Mouse (Mus musculus) kidney, adult 2 months (tissue): Measurements from ENCODE around the gene Sh3kbp1. TPM values are rescaled to one million over a fixed set of nuclear protein-coding genes. Genes with fewer than 3 reads are reported as not detected.
A peak's percentile ranks its signal among the peaks of the same experiment; 100 is the strongest.

Experiments
- DNase-seq: peaks from one replicate; pipeline ENCODE4 v3.0.0; 2021
- H3K27ac ChIP-seq: fragments of 200-500 bp; 2 replicates; pipeline ENCODE4 v1.5.1; 2012; ENCODE audit warnings: low read depth, low read length, control low read depth, inconsistent platforms; ENCODE audit not compliant: insufficient read depth
- H3K27me3 ChIP-seq: fragments of 200-500 bp; replicated peaks from 2 replicates; pipeline ENCODE4 v1.6.1; 2012; ENCODE audit warnings: mild to moderate bottlenecking, moderate library complexity, low read length, inconsistent platforms; ENCODE audit not compliant: control insufficient read depth, insufficient read depth
- H3K36me3 ChIP-seq: fragments of 200-500 bp; 2 replicates; pipeline ENCODE4 v1.6.1; 2012; ENCODE audit warnings: mild to moderate bottlenecking, moderate library complexity, low read length, inconsistent platforms; ENCODE audit not compliant: control insufficient read depth, insufficient read depth
- H3K4me1 ChIP-seq: fragments of 200-500 bp; 2 replicates; pipeline ENCODE4 v1.6.1; 2011; ENCODE audit warnings: low read length; ENCODE audit not compliant: control insufficient read depth, insufficient read depth
- H3K4me3 ChIP-seq: fragments of 200-500 bp; 2 replicates; pipeline ENCODE4 v1.5.1; 2011; ENCODE audit warnings: mild to moderate bottlenecking, low read depth, low read length, control low read depth; ENCODE audit not compliant: insufficient read depth
- CTCF ChIP-seq: fragments of 200-500 bp; conservative IDR thresholded peaks from 2 replicates; pipeline ENCODE4 v1.5.1; 2011; ENCODE audit warnings: low read depth, mild to moderate bottlenecking, control low read depth, low read length, moderate library complexity, mixed read lengths; ENCODE audit not compliant: insufficient read depth, insufficient read length
- POLR2A ChIP-seq: fragments of 200-500 bp; IDR thresholded peaks from one replicate; pipeline ENCODE4 v1.6.1; 2011; ENCODE audit warnings: low read depth, low read length, control low read depth
- WGBS: fragments of 180-500 bp; shearing (Covaris S2); methylation state at CpG from one replicate; pipeline ENCODE4 v1.1.7; 2018; 5-methylcytosine and 5-hydroxymethylcytosine counted together
- polyA plus RNA-seq: library from polyadenylated mRNA; depleted of rRNA; stranded (reverse); fragments of >200 nt; gene quantifications from 2 replicates; pipeline ENCODE4 v1.2.3, GENCODE M21; 2012; rRNA removed

Gene Sh3kbp1
- polyA plus RNA-seq, 1 experiment: 9.4 TPM

DNA sequence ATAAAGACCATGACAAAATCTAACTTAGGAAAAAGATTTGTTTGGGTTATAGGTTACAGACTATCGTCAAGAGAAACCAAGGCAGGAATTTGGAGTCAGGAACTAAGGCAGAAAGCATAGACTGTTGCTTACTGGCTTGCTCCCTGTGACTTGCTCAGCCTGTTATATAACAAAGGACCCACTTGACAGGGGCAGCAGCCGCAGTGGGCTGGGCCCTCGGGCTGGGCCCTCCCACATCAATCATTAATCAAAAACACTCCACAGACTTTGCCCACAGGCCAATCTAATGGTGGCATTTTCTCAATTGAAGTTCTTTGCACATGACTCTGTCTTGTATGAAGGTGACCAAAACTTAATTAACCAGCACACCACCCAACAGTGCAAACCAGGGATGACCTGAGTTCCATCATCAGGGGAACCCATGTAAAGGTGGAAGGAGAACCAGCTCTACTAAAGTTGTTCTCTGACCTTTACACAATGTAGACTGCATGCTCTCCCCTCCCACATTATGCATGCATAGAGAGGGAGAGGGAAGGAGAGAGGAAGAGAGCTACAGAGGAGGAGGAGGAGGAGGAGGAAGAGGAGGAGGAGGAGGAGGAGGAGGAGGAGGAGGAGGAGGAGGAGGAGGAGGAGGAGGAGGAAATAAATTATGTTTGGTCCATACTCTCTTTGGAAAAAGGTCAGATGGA, 344.2 kb downstream of the Sh3kbp1 start:
- Histone ChIP-seq H3K27me3 (no peaks in the 10 kb centered on the region), H3K4me3 (no peak overlapping the region), H3K4me1 (0 out of 2 replicates have a peak, but pooled peaks cover 4% of the 10 kb centered on the region), H3K36me3 (no peaks in the 10 kb centered on the region), H3K27ac (0 out of 2 replicates have a peak overlapping the region, but pooled peaks have one; percentile 78)
- TF ChIP-seq CTCF (no peak), POLR2A (no peak)
- DNase-seq: peak; percentile 75
- WGBS: 32% methylated on average over 3 of the region's 3 CpGs

DNA sequence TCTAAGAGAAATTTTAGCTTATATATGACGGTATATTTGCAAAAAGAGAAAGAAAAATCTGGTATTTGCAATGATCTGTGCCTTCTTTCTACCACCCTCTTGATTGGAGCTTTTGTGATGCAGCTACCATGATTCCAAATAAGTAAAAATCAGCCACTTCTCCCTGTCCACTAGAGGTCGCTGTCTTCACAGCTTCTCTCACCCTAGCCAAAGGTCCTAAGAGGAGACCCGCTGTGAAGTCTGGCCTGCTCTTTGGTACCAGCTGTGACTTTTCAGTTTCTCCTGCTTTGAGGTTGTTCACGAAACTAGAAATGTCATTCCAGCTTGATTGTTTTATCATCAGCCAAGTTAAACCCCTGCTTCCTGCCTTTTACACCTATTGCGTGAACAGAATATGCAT, 346.7 kb downstream of the Sh3kbp1 start:
- TF ChIP-seq CTCF (peak; percentile 57), POLR2A (no peak)
- H3K27me3 ChIP-seq: no peaks in the 10 kb centered on the region
- WGBS: 30% methylated on average over 5 of the region's 5 CpGs
- no peaks in the 10 kb centered on the region for H3K36me3 ChIP-seq
- DNase-seq: peak; percentile 50
- 0 out of 2 replicates have a peak, but pooled peaks cover 4% of the 10 kb centered on the region for H3K4me1 ChIP-seq
- H3K27ac ChIP-seq: no peak overlapping the region
- no peak overlapping the region for H3K4me3 ChIP-seq

DNA sequence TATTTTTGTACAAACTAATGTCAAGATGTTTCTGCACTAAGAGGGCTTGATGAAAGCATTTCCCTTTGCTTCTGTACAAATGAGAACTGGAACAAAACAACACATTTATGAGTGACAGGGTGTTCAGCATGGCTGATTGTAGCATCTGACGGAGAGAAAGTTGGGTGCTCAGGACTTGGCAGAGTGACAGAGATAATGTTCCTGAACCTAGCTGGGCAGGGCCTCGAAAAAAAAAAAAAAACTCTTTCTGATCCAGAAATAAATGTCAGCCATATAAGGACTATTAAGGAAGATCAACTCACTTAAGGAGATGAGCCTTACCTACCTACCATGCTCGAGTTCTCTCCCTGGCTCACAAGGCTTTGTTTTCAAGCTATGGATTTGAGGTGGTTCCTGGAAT, 349.2 kb downstream of the Sh3kbp1 start:
- no peaks in the 10 kb centered on the region for H3K4me1 ChIP-seq
- WGBS: 49% methylated on average over 3 of the region's 3 CpGs
- DNase-seq: no peak
- H3K4me3 ChIP-seq: no peak overlapping the region
- no peaks in the 10 kb centered on the region for H3K36me3 ChIP-seq
- TF ChIP-seq CTCF: no peak
- no peak for TF ChIP-seq POLR2A
- H3K27ac ChIP-seq: no peak overlapping the region
- H3K27me3 ChIP-seq: no peaks in the 10 kb centered on the region

DNA sequence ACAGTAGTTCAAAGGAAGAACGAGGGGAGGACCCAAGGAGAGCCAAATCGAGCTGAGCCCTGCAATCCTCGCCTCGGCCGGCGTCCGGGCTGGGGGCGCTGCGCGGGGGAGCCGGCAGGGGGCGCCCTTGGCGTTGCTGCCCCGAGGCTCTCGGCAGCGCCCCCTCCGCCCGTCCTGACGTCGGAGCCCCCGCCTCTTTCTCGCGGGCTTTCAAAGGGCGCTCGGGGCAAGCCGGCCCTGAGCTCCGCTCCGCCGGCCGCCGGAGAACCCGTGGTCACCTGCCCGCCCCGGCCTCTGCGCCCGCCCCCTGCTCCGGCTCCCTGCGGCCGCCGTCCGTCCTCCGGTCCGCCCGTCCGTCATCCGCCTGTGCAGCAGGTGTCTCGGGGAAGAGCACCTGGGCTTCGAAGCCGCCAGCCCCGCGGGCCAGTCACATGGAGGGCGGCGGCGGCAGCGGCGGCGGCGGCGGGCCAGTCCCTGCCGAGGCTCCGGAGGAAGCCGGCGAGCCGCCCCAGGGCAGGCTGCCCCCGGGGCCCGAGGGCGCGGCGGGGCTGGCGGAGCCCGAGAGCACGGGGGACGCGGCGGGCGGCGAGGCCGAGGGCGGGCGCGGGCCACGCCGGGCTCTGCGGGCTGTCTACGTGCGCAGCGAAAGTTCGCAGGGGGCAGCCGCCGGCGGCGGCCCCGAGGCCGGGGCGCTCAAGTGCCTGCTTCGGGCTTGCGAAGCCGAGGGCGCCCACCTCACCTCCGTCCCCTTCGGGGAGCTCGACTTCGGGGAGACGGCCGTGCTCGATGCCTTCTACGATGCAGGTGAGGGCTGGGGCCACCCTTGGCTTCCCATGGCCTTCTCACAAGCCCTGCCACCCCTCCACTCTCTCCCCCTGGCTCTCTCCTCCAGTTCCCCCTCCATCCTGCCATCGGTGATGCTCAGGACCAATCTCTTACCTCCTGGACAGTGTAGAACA, 361.2 kb downstream of the Sh3kbp1 start, which contains the start of gene Map3k15:
Gene Map3k15 (plus strand): TSS at position 432 of the 959 bp plus-strand sequence.
- Histone ChIP-seq H3K36me3 (no peaks in the 10 kb centered on the region), H3K4me3 (peak within 1 kb of the TSS; percentile 58), H3K27ac (no peak within 1 kb of the TSS), H3K4me1 (no peaks in the 10 kb centered on the region), H3K27me3 (no peaks in the 10 kb centered on the region)
- 2% methylated on average over 57 of the region's 108 CpGs for WGBS
- peak; percentile 61 for TF ChIP-seq CTCF
- no peak for TF ChIP-seq POLR2A
- DNase-seq: peak; percentile 80

DNA sequence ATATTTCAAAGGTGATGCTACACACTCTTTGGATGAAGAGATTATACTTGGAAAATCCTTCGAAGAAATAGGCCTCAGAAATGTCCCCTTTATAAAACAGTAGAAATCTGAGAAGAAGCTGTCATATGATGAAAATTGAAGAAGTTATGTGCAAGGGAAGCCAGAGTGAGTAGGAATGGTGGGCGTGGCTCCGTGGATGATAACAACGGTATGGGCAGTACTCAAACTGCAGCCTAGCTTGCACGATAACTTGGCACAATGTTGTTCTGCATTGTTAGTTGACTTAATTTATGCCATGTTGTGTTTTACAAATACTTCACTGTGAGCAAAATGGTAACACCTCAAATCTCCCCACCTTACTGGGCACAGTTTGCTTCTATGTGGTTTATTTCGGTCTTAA, 368.7 kb downstream of the Sh3kbp1 start:
- TF ChIP-seq POLR2A: no peak
- TF ChIP-seq CTCF: no peak
- H3K4me3 ChIP-seq: no peak overlapping the region
- no peak overlapping the region for H3K27ac ChIP-seq
- DNase-seq: no peak
- H3K27me3 ChIP-seq: no peaks in the 10 kb centered on the region
- WGBS: 85% methylated on average over 6 of the region's 6 CpGs
- H3K36me3 ChIP-seq: no peaks in the 10 kb centered on the region
- no peaks in the 10 kb centered on the region for H3K4me1 ChIP-seq

Other genes with a start within 250 kb of the Sh3kbp1 start
- 0.07 and 0.14 TPM in 2 replicates for gene Map7d2, start 212.7 kb upstream of the Sh3kbp1 start, polyA plus RNA-seq
- 1.4 and 1.9 TPM in 2 replicates for gene Bclaf3, start 100.6 kb upstream of the Sh3kbp1 start, polyA plus RNA-seq